Mouse (Mus musculus): ENCODE measurements at regions not wholly inside any gene's neighbourhood (a gene's known extent, or its start where the extent isn't known, plus 50 kb on each side); places are given as distances from the start of the nearest gene placed in this dataset.

- no peak for DNase-seq
Observed at GRCm38 (mm10) chr4:48725660-48726348, 62.5 kb downstream of the Cavin4 start.

- DNase-seq, result no peak
Observed at GRCm38 (mm10) chr4:48726349-48726835, 63.1 kb downstream of the Cavin4 start.

- DNase-seq, result no peak
Observed at GRCm38 (mm10) chr4:48734854-48735564, 71.7 kb downstream of the Cavin4 start.

GRCm38 (mm10) chr4:48746237-48746636 is 82.9 kb downstream of the Cavin4 start:
- no peak for DNase-seq

- DNase-seq, result no peak
Observed at GRCm38 (mm10) chr4:48749566-48749965, 86.3 kb downstream of the Cavin4 start.

- DNase-seq, result no peak
Observed at GRCm38 (mm10) chr4:48750087-48750486, 86.8 kb downstream of the Cavin4 start.

GRCm38 (mm10) chr4:48754466-48755171 is 91.3 kb downstream of the Cavin4 start:
- peak; percentile 7 to 10 for DNase-seq

GRCm38 (mm10) chr4:48760625-48761024 is 97.3 kb downstream of the Cavin4 start:
- DNase-seq, result no peak

- DNase-seq, result no peak
Observed at GRCm38 (mm10) chr4:48766458-48766857, 103.1 kb downstream of the Cavin4 start.

GRCm38 (mm10) chr4:48770403-48770953 is 107.2 kb downstream of the Cavin4 start:
- no peak for DNase-seq

GRCm38 (mm10) chr4:48770954-48771665 is 107.8 kb downstream of the Cavin4 start:
- DNase-seq, result peak; percentile 25 to 32

GRCm38 (mm10) chr4:48771836-48772235 is 108.5 kb downstream of the Cavin4 start:
- no peak for DNase-seq

- peak; percentile 70 to 80 for DNase-seq
Observed at GRCm38 (mm10) chr4:48779202-48779905, 116.0 kb downstream of the Cavin4 start.

- no peak for DNase-seq
Observed at GRCm38 (mm10) chr4:48779955-48780354, 116.6 kb downstream of the Cavin4 start.

- DNase-seq, result no peak
Observed at GRCm38 (mm10) chr4:48781099-48781498, 117.8 kb downstream of the Cavin4 start.

- DNase-seq, result no peak
Observed at GRCm38 (mm10) chr4:48782686-48783085, 119.4 kb downstream of the Cavin4 start.

GRCm38 (mm10) chr4:48791096-48791495 is 127.8 kb downstream of the Cavin4 start:
- DNase-seq, result no peak

- no peak for DNase-seq
Observed at GRCm38 (mm10) chr4:48803777-48804176, 140.5 kb downstream of the Cavin4 start.

GRCm38 (mm10) chr4:48808571-48808970 is 145.3 kb downstream of the Cavin4 start:
- no peak for DNase-seq

GRCm38 (mm10) chr4:48833718-48834117 is 170.4 kb downstream of the Cavin4 start:
- DNase-seq, result no peak

GRCm38 (mm10) chr4:48842777-48843214 is 179.5 kb downstream of the Cavin4 start:
- no peak for DNase-seq

Data from adrenal gland, postnatal 36 days (tissue).